Mouse (Mus musculus) testis, adult 2 months (tissue): ENCODE results near the gene Timp2.

ENCODE experiments used
- CTCF ChIP-seq: fragments of 200-500 bp; IDR thresholded peaks from 2 replicates; pipeline ENCODE4 v1.5.1; 2012; ENCODE audit warnings: low read depth, mild to moderate bottlenecking, inconsistent platforms, low read length, moderate library complexity; ENCODE audit not compliant: control insufficient read depth, insufficient read depth, insufficient replicate concordance
- POLR2A ChIP-seq: fragments of 200-500 bp; IDR thresholded peaks from 2 replicates; pipeline ENCODE4 v1.6.1; 2012; ENCODE audit warnings: low read depth, mild to moderate bottlenecking, inconsistent platforms, low read length, moderate library complexity; ENCODE audit not compliant: control insufficient read depth

GRCm38 (mm10) chr11:118343629-118344028 lies 11.9 kb downstream of the Timp2 start:
- TF ChIP-seq POLR2A (no peak), CTCF (no peak)
